Mouse (Mus musculus): ENCODE results near the gene Pdcd5.

Pdcd5 gene

DNA sequence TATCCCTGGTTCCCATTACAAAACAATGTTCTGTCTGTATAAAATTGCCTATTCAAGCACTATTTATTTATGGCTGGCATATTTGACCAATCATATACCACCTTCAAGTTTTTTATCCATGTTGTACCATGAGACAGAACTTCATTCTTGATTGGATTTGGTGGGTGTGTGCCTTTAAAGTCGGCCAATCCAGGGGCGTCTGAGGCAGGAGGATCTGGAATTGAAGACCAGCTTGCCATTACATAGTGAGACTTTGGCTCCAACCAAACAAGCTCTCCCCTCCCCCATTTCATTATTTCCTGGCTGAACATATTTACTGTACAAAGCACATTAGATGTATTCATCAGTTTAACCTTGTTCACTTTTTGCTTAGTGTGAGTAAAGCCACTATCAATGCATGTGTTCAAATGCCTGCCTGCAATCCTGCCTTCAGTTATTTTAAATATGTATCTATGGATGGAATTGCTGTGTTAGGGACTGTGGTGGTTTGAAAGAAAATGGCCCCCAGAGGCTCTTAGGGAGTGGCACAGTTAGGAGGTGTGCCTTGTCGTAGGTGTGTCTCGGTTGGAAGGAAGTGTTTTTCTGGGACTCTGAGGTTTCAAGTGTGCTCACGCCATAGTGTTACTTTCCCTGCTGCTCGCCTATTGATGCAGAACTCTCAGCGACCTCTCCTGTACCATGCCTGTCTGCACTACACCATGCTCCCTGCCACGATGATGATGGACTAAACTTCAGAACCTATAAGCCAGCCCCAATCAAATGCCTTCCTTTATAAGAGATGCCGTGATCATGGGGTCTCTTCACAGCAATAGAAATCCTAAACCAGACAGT, 1.1 kb upstream of the Pdcd5 start:
- in situ Hi-C loops (cut with MboI; ENCODE audit: low pct_unique_long_range_greater_than_20kb in 1 of 2, low sequenced_read_pairs in 2 of 2, unreplicated experiment in 1 of 2) = no loop called here

DNA sequence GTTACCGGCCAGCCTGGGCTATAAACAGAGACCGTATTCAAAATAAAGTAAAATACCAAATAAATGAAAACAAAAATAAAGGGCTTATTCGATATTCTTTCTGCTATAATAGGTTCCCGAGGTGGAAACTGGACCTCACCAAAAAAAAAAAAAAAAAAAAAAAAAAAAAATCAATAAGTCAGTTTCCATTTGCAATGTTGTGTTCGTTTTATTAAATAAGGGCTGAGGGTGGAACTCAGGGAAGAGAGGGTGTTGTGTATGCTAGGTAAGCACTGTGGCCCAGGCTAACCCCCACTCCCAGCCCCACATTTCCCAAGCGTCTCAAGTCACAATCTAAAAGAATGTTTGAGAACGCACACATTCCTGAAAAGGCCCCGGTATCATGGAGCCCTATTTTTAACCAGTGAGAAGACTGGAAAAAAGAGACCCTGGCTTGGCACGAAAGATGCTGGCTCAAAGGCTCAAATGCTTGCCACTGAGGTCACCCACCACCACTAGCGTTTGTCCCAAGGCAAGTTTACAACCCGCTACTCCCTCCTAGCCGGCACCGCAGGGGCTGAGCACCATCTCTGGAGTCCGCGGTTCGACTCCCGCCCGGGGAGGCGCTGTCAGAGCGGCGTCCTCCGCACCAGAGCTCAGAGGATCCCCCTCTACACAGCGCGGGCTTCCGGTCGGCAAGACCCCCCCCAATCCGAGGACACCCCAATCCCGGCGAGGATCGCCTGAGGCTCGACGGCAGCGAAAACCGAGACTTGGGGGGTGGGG, 822 bp downstream of the Pdcd5 start:
- in situ Hi-C loops (cut with MboI; ENCODE audit: low pct_unique_long_range_greater_than_20kb in 1 of 2, low sequenced_read_pairs in 2 of 2, unreplicated experiment in 1 of 2) = no loop called here

DNA sequence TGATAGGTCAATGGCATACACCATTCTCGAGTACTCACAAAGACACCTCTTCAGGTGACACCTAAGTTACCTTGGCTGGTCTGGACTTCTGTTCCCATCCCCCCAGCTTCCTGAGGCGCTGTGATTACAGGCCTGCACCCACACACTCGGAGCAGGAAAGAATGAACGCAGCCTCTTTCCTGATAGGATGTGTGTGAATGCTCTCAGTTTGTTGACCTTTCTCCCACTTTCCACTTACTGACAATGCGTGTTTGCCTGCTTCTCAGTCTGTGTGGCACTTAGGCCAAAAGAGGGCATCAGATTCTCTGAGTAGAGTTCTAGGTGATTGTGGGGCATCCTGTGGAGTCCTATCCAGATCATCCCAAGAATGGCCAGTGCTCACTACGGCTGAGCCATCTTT, 7.2 kb downstream of the Pdcd5 start:
- in situ Hi-C loops (cut with MboI; ENCODE audit: low pct_unique_long_range_greater_than_20kb in 1 of 2, low sequenced_read_pairs in 2 of 2, unreplicated experiment in 1 of 2) = no loop called here

DNA sequence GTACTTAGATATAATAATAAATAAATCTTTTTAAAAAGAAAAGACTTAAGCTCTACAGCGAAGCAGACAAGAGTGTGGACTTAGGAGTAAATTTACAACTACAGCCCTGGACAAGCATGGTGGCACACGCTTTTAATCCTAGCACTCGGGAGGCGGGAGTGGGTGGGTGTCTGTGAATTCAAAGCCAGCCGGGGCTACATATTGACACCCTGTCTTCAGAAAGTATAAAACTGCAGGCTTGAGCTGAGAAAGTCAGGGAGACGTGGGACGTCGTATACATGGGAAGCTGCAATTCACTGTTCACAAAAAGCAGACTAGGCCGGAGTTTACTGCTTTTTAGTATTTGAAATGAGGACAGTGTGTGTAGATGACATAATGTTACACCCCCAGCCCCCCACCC, 10.4 kb downstream of the Pdcd5 start:
- in situ Hi-C loops (cut with MboI; ENCODE audit: low pct_unique_long_range_greater_than_20kb in 1 of 2, low sequenced_read_pairs in 2 of 2, unreplicated experiment in 1 of 2) = no loop called here

DNA sequence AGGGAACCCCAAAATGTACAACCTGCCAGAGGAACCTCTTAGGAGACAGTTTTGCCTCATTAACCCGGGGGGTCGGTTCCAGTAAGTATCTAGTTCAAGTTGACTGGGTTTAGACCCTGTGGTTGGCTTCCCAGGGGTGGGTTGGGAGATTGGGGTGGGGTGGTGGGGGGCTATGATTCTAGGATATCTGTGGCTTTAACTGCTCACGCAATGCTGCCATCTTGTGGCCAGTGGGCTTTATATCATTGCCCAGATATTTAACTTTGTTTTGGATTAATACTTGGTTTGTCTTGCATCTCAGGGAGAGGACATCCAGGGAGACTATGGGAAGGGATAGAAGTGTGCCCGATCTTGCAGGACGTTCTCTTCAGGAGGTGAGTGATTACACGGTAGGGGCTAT, 11.1 kb downstream of the Pdcd5 start:
- in situ Hi-C loops (cut with MboI; ENCODE audit: low pct_unique_long_range_greater_than_20kb in 1 of 2, low sequenced_read_pairs in 2 of 2, unreplicated experiment in 1 of 2) = no loop called here

DNA sequence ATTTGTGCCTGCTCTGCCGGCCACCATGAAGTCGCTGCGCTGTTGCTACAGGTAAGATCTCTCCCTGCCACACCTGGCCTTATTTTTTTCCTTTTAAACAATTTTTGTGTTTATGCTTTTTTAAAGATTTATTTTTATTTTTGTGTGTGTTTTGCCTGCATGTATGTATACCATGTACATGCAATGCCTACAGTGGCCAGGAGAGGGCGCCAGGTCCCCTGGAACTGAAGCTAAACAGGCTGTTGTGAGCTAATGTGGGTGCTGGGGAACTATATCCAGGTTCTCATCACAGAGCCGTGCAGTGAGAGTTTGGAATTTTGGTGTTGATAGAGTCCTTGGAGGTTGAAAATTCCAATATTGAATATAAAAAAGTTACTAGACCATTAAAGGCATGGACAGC, 18.8 kb downstream of the Pdcd5 start:
- in situ Hi-C loops (cut with MboI; ENCODE audit: low pct_unique_long_range_greater_than_20kb in 1 of 2, low sequenced_read_pairs in 2 of 2, unreplicated experiment in 1 of 2) = no loop called here

DNA sequence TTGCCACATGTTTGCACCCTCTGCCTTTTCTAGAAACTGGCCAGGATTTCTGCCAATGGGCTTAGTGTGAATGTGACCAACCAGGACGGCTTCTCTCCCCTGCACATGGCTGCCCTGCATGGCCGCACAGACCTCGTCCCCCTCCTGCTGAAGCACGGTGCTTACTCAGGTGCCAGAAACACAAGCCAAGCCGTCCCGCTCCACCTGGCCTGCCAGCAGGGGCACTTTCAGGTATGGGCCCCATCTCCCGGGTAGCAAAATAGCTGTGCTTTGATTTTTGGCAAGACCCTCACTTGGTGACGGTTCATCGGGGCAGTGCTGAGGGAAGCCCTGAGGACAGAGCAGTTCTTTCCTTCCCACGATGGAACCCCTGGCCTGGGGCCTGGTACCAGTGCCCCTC, 19.9 kb downstream of the Pdcd5 start:
- in situ Hi-C loops (cut with MboI; ENCODE audit: low pct_unique_long_range_greater_than_20kb in 1 of 2, low sequenced_read_pairs in 2 of 2, unreplicated experiment in 1 of 2) = no loop called here

DNA sequence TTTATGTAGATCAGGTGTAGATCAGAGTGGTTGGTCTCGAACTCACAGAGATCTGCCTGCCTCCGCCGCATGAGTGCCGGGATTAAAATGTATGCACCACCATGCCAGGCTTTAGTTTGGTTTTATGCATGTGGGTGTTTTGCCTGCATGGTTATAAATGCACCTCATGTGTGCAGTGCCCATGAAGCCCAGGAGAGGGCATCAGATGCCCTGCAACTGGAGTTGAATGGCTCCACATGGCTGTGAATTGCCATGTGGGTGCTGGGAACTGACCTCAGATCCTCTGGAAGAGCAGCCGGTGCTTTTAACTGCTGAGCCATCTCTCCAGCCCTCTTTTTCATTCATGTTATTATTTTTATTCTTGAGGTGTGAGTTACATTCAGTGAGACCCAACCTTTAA, 21.3 kb downstream of the Pdcd5 start:
- in situ Hi-C loops (cut with MboI; ENCODE audit: low pct_unique_long_range_greater_than_20kb in 1 of 2, low sequenced_read_pairs in 2 of 2, unreplicated experiment in 1 of 2) = no loop called here

DNA sequence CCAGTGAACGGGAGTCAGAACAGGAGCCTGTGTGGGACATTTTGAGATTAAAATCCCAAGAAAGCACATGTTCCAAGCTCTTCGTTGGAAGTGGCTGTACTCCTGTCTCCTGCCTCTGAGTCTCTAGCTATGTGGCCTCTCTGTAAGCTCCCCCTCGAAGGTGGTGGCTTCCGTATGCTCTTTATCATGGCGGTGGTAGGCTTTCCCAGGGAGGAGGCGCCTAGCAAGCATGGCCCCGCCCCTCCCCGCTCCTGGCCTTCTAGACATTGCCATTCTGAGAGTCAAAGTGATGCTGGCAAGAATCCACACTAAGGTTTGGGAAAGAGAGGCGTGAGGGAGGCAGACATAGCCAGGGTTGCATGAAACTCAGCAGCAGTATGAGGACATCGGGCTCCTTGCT, 24.7 kb downstream of the Pdcd5 start:
- in situ Hi-C loops (cut with MboI; ENCODE audit: low pct_unique_long_range_greater_than_20kb in 1 of 2, low sequenced_read_pairs in 2 of 2, unreplicated experiment in 1 of 2) = no loop called here

DNA sequence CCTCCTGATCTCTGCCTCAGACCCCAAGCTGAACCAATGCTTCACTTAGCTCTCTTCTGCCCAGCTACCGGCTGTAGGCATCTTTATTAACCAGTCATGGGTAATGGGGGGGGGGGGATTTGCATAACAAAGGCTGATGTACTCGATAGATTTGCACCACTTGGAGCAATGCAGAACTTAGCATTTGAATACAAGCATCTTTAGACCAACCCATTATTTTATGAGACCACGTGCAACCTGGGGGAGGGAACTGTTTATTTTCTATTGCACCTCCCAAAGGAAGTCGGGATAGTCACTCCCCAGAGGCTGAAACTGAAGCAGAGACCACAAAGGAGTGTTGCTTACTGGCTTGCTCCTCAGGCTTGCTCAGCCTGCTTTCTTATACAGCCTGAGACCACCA, 29.8 kb downstream of the Pdcd5 start:
- in situ Hi-C loops (cut with MboI; ENCODE audit: low pct_unique_long_range_greater_than_20kb in 1 of 2, low sequenced_read_pairs in 2 of 2, unreplicated experiment in 1 of 2) = no loop called here

DNA sequence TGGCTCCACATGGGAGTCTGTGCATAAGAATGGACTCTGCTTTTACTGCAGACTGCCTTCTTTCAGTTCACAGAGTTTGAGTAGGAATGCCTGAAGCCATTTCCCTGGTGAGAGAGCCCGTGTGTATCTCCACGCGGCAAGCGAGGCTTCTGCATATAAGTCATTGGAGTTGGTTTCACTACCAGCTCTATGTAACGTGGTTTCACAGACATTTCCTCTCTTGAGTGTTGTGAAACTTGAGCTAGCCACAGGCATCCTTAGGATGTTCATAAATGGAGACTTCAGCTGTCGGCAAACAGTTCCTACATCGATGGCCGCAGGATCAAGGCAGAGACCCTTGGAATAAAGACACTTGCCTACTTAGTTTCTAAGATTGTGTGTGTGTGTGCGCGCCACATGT, 38.1 kb downstream of the Pdcd5 start:
- in situ Hi-C loops (cut with MboI; ENCODE audit: low pct_unique_long_range_greater_than_20kb in 1 of 2, low sequenced_read_pairs in 2 of 2, unreplicated experiment in 1 of 2) = no loop called here

DNA sequence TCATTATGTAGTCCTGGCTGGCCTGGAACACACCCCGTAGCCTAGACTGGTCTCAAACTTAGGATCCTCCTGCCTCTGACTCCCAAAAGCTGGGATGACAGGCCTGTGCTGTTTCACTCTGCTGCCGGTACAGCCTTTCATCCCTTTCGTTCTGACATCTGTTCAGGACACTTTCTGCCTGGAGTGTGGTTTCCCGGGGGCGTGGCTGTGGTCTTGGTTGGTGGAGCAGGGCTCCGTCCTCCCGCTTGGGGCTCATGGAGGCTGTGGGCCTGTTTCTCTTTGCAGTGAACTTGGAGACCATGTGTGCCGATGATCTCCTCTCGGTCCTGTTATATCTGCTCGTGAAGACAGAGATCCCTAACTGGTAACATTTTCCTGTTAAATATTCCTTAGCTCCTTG, 40.5 kb downstream of the Pdcd5 start:
- in situ Hi-C loops (cut with MboI; ENCODE audit: low pct_unique_long_range_greater_than_20kb in 1 of 2, low sequenced_read_pairs in 2 of 2, unreplicated experiment in 1 of 2) = no loop called here

DNA sequence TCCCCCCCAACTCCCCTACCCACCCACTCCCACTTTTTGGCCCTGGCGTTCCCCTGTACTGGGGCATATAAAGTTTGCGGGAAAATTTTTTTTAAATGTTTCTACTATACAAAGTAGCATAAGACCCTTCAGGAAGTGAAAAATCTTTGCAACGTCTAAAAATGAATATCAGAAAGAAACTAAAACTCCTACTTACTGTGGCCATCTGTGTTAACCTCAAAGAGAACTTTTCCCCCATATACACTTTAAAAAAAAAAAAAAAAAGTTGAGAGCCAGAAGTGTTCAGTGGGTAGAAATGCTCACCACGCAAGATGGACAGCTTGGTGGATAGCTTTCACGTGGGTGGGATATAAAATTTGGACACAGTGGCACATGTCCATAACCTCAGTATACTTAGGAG, 44.6 kb downstream of the Pdcd5 start:
- in situ Hi-C loops (cut with MboI; ENCODE audit: low pct_unique_long_range_greater_than_20kb in 1 of 2, low sequenced_read_pairs in 2 of 2, unreplicated experiment in 1 of 2) = no loop called here

DNA sequence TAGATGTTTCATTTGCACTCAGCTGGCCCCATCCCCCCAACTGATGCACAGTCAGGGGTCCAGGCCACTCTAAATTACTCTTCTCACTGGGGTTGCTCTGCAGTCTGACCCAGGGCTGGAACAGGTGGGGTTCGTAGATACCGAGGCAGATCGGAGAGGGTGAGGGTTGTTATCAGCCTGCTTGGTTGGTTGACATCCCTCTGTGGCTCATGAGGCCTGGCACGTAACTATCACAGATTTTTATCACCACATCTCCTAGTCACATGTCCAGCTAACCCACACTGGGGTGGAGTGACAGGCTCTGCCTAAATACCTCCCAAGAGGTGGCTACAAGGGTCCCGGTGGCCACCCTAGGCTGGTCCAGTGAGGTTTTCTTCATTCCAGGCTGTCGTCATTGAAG, 46.2 kb downstream of the Pdcd5 start:
- in situ Hi-C loops (cut with MboI; ENCODE audit: low pct_unique_long_range_greater_than_20kb in 1 of 2, low sequenced_read_pairs in 2 of 2, unreplicated experiment in 1 of 2) = no loop called here

DNA sequence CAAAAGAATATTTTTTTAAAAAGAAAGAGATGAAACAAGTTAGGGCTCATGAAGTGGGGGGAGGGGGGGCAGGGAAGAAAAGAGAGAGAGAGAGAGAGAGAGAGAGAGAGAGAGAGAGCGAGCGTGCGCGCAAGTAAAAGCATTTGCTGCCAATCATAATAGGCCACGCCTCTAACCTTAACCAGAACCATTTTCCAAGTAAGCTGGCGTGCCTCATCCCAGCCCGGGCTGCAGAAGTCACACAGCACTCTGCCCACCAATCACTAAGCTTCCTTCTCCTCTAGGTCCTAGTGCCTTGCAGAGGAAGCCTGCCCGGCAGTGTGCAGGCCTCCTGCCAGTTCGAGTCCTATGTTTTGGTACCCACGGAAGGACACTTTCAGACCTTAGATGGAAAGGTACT, 47.3 kb downstream of the Pdcd5 start:
- in situ Hi-C loops (cut with MboI; ENCODE audit: low pct_unique_long_range_greater_than_20kb in 1 of 2, low sequenced_read_pairs in 2 of 2, unreplicated experiment in 1 of 2) = no loop called here

DNA sequence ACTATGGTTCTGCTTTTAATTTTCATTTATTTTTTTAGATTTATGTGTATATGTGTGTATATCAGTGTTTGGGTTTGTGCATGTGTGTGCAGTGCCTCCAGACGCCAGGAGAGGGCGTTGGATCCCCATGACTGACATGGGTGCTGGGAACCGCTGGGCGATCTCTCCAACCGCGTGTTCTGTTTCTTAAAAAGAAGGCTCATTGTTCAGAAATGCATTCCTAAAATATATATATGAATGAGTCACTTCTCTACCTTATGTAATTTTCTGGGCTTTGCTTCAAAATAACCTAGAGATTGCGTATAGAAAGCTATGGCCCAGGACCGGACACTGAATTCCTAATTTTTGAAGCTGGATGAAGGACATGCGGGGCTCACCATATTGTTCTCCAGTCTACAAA, 47.8 kb downstream of the Pdcd5 start:
- in situ Hi-C loops (cut with MboI; ENCODE audit: low pct_unique_long_range_greater_than_20kb in 1 of 2, low sequenced_read_pairs in 2 of 2, unreplicated experiment in 1 of 2) = no loop called here

DNA sequence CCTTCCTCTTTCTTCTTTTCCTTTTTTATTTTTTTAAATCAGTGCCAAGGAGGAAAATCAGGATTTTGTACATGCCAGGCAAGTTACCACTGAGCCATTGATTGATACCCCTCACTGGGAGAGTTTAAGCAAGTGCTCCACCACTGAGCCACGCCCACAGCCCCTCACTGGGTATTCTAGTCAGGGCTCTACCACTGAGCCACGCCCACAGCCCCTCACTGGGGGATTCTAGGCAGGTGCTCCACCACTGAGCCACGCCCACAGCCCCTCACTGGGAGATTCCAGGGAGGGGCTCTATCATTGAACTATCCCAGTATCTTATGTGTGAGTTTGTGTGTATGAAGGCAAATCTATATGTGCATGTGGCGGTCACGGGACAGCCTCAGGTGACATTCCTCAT, 53.0 kb downstream of the Pdcd5 start:
- in situ Hi-C loops (cut with MboI; ENCODE audit: low pct_unique_long_range_greater_than_20kb in 1 of 2, low sequenced_read_pairs in 2 of 2, unreplicated experiment in 1 of 2) = no loop called here

All from mouse embryonic stem cell (cell line).